Mouse (Mus musculus) limb, embryonic 14.5 days (tissue): ENCODE measurements around the gene Ppp2r5e. TPM values are rescaled to one million over a fixed set of nuclear protein-coding genes. Genes with fewer than 3 reads are reported as not detected.

Experiments used
- ATAC-seq: fragments of 200-750 bp; cut with Nextera tagmentation; 2 replicates; pipeline ENCODE4 v1.8.0; 2017; ENCODE audit warnings: low read depth, moderate number of reproducible peaks, moderate TSS enrichment; ENCODE audit not compliant: low FRiP score
- DNase-seq: peaks from one replicate; pipeline ENCODE4 v3.0.0-alpha.2; 2015; ENCODE audit warnings: low spot score
- H3K27ac ChIP-seq: fragments of 300-500 bp; sonication (generic); replicated peaks from 2 replicates; pipeline ENCODE4 v1.5.1; 2014; ENCODE audit warnings: low read depth, mild to moderate bottlenecking, low read length, moderate library complexity, mixed read lengths
- H3K27me3 ChIP-seq: fragments of 300-500 bp; sonication (generic); 2 replicates; pipeline ENCODE4 v1.6.1; 2014; ENCODE audit warnings: low read length, mixed read lengths; ENCODE audit not compliant: control insufficient read depth, insufficient read depth
- H3K36me3 ChIP-seq: fragments of 300-500 bp; sonication (generic); 2 replicates; pipeline ENCODE4 v1.6.1; 2014; ENCODE audit warnings: mild to moderate bottlenecking, low read length, moderate library complexity, mixed read lengths; ENCODE audit not compliant: control insufficient read depth, insufficient read depth
- H3K4me1 ChIP-seq: fragments of 300-500 bp; sonication (generic); 2 replicates; pipeline ENCODE4 v1.6.1; 2014; ENCODE audit warnings: antibody characterized with exemption, low read length, mixed read lengths; ENCODE audit not compliant: control insufficient read depth, insufficient read depth
- H3K4me2 ChIP-seq: fragments of 300-500 bp; sonication (generic); replicated peaks from 2 replicates; pipeline ENCODE4 v1.6.1; 2014; ENCODE audit warnings: low read depth, mild to moderate bottlenecking, low read length, moderate library complexity; ENCODE audit not compliant: severe bottlenecking
- H3K4me3 ChIP-seq: fragments of 300-500 bp; sonication (generic); replicated peaks from 2 replicates; pipeline ENCODE4 v1.5.1; 2014; ENCODE audit warnings: low read length
- H3K9ac ChIP-seq: fragments of 300-500 bp; sonication (generic); 2 replicates; pipeline ENCODE4 v1.6.1; 2014; ENCODE audit warnings: mild to moderate bottlenecking, low read depth, low read length, moderate library complexity; ENCODE audit not compliant: severe bottlenecking
- H3K9me3 ChIP-seq: fragments of 300-500 bp; sonication (generic); 2 replicates; pipeline ENCODE4 v1.6.1; 2016; ENCODE audit warnings: low read length; ENCODE audit not compliant: control insufficient read depth
- POLR2A ChIP-seq: fragments of 200-500 bp; IDR thresholded peaks from 2 replicates; pipeline ENCODE4 v1.8.0; 2012; ENCODE audit warnings: inconsistent platforms, mild to moderate bottlenecking, moderate library complexity, borderline replicate concordance; ENCODE audit not compliant: insufficient read depth, insufficient read length; ENCODE audit errors: extremely low read depth
- WGBS: fragments of 180-500 bp; shearing (Covaris S2); extraction: QIAGEN DNeasy Blood & Tissue Kit; methylation state at CpG from one replicate; pipeline ENCODE4 v1.1.7; 2014; 5-methylcytosine and 5-hydroxymethylcytosine counted together
- polyA plus RNA-seq, 2 experiments: library from polyadenylated mRNA; depleted of rRNA in 1 of 2; stranded (reverse) in 1 of 2; unstranded in 1 of 2; fragments of >200 nt; fragmentation: Nextera tagmentation in 1 of 2; extraction: Ambion mirVana in 1 of 2; gene quantifications; 2 replicates each; pipeline versions ENCODE4 v1.2.1 to v1.2.3; 2012 to 2014

Gene Ppp2r5e
- polyA plus RNA-seq, 2 experiments = 17.6 to 27.3 TPM

GRCm38 (mm10) chr12:75504991-75505650 is 90.9 kb downstream of the Ppp2r5e start:
- no peaks in the 10 kb centered on the region for H3K4me1 ChIP-seq
- no peak for DNase-seq
- H3K9me3 ChIP-seq = no peaks in the 10 kb centered on the region
- H3K27ac ChIP-seq = no peak overlapping the region
- 67% methylated on average over 6 of the region's 6 CpGs for WGBS
- no peak overlapping the region for H3K4me3 ChIP-seq
- ATAC-seq = no peak
- no peak overlapping the region for H3K4me2 ChIP-seq
- H3K36me3 ChIP-seq = no peaks in the 10 kb centered on the region
- H3K27me3 ChIP-seq = no peaks in the 10 kb centered on the region
- H3K9ac ChIP-seq = no peak overlapping the region
- no peak for TF ChIP-seq POLR2A

DNA sequence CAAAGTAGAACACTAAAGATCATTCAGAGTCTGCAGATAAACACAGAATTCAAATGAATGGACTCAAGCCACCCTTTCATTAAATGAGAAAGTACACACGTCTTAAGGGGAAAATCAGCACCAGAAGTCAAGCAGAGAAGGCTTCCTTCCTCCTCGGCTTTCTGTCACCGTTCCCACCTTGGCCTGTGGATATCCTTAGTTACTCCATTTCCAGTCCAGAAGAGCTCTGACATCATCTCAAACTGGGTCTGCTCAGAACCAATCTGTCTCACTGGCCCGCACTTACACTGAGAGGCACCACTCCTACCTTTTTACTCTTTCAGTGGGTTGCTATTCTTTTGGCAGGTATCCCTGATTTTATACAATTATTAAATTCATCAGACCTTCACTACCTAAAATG is 93.4 kb downstream of the Ppp2r5e start:
- WGBS = 82% methylated on average over 4 of the region's 4 CpGs
- no peak overlapping the region for H3K27ac ChIP-seq
- H3K9ac ChIP-seq = no peak overlapping the region
- ATAC-seq = no peak
- no peaks in the 10 kb centered on the region for H3K4me1 ChIP-seq
- no peaks in the 10 kb centered on the region for H3K9me3 ChIP-seq
- DNase-seq = no peak
- H3K4me3 ChIP-seq = no peak overlapping the region
- H3K36me3 ChIP-seq = no peaks in the 10 kb centered on the region
- no peaks in the 10 kb centered on the region for H3K27me3 ChIP-seq
- no peak for TF ChIP-seq POLR2A
- no peak overlapping the region for H3K4me2 ChIP-seq

DNA sequence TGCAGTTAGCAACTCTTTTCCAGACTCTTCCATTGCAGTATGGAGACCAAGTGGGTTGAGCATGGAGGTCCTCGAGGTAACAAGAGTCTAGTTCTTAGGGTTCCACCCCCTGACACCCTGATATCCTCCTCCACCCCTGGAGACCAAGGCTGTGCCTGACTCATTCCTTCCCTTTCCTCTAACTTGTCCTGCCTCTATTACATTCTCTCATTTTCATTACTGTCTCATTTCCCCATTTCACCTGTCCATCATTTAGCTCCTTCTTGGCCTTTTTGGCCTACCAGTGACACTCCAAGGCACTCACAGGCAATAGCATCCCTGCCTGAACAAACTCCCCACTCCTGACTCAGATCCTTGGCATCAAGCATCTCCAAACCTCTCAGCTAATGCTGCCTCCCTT is 98.3 kb downstream of the Ppp2r5e start:
- no peak for TF ChIP-seq POLR2A
- Histone ChIP-seq H3K4me2 (no peak overlapping the region), H3K4me3 (no peak overlapping the region), H3K9me3 (no peaks in the 10 kb centered on the region), H3K9ac (no peak overlapping the region), H3K27ac (no peak overlapping the region), H3K27me3 (no peaks in the 10 kb centered on the region), H3K4me1 (no peaks in the 10 kb centered on the region), H3K36me3 (no peaks in the 10 kb centered on the region; the same call in 1 of the 2 replicates)
- ATAC-seq (no peak), DNase-seq (no peak)
- WGBS = 91% methylated on average over 1 of the region's 1 CpGs

DNA sequence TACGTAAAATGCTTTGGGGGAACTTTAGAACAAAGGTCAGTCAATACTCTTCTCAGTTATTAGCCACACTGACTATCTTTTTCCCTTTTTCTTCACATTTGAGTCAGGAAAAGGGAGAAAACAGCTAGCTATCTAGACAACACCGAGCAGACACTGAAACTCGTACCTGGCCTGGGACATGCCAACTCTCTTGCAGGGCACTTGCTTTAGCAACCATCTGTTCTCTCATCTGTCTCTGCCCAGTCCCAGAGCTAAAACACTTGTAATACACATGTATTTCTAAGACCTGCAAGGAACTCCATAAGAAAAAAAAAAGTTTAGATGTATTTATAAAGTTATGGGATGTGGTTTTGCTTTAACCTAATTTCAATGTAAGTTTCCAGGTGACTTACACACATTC is 100.4 kb downstream of the Ppp2r5e start:
- H3K9me3 ChIP-seq = no peaks in the 10 kb centered on the region
- whole genome bisulfite sequencing = 89% methylated on average over 3 of the region's 3 CpGs
- TF ChIP-seq POLR2A = no peak
- H3K27me3 ChIP-seq = no peaks in the 10 kb centered on the region
- no peaks in the 10 kb centered on the region for H3K4me1 ChIP-seq
- H3K27ac ChIP-seq = no peak overlapping the region
- no peak overlapping the region for H3K9ac ChIP-seq
- no peak overlapping the region for H3K4me3 ChIP-seq
- DNase-seq (no peak), ATAC-seq (no peak)
- H3K4me2 ChIP-seq = no peak overlapping the region
- H3K36me3 ChIP-seq = peaks cover 7% of the 10 kb centered on the region

GRCm38 (mm10) chr12:75494643-75495042 is 101.4 kb downstream of the Ppp2r5e start:
- H3K4me2 ChIP-seq = no peak overlapping the region
- no peak for TF ChIP-seq POLR2A
- H3K9ac ChIP-seq = no peak overlapping the region
- no peak overlapping the region for H3K4me3 ChIP-seq
- 93% methylated on average over 3 of the region's 3 CpGs for WGBS
- no peak overlapping the region for H3K27ac ChIP-seq
- H3K27me3 ChIP-seq = no peaks in the 10 kb centered on the region
- no peaks in the 10 kb centered on the region for H3K9me3 ChIP-seq
- DNase-seq = no peak
- no peaks in the 10 kb centered on the region for H3K4me1 ChIP-seq
- H3K36me3 ChIP-seq = peaks cover 14% of the 10 kb centered on the region
- no peak for ATAC-seq
